Mouse (Mus musculus) myocyte (in vitro differentiated cells): ENCODE measurements around the gene Hint1.

ENCODE experiments used
- CEBPB ChIP-seq: IDR thresholded peaks from 2 replicates; pipeline ENCODE4 v1.6.1; 2011; ENCODE audit warnings: mild to moderate bottlenecking, moderate library complexity; ENCODE audit not compliant: poor library complexity, insufficient read depth, severe bottlenecking
- E2F4 ChIP-seq: IDR thresholded peaks from one replicate; pipeline ENCODE4 v1.6.1; 2011; ENCODE audit warnings: mild to moderate bottlenecking, control low read depth, moderate library complexity; ENCODE audit not compliant: insufficient read depth
- MAX ChIP-seq: IDR thresholded peaks from one replicate; pipeline ENCODE4 v1.6.1; 2011; ENCODE audit warnings: low read depth, mild to moderate bottlenecking, control low read depth
- MYOD1 ChIP-seq, 3 experiments: IDR thresholded peaks; one replicate each; pipeline ENCODE4 v1.6.1; 2011; ENCODE audit warnings: control low read depth in 2 of 3, low read depth in 2 of 3, mild to moderate bottlenecking in 2 of 3, moderate library complexity in 1 of 3; ENCODE audit not compliant: insufficient read length in 2 of 3, control insufficient read depth in 1 of 3
- MYOG ChIP-seq, 3 experiments: IDR thresholded peaks; one replicate each; pipeline ENCODE4 v1.6.1; 2011; ENCODE audit warnings: control low read depth in 2 of 3, low read depth in 2 of 3, mild to moderate bottlenecking in 2 of 3; ENCODE audit not compliant: insufficient read length in 2 of 3, control insufficient read depth in 1 of 3, insufficient read depth in 1 of 3
- POLR2A ChIP-seq: IDR thresholded peaks from one replicate; pipeline ENCODE4 v1.6.1; 2011; ENCODE audit warnings: low read depth, mild to moderate bottlenecking, control low read depth, moderate library complexity; ENCODE audit not compliant: insufficient read length
- POLR2AphosphoS2 ChIP-seq: IDR thresholded peaks from one replicate; pipeline ENCODE4 v1.6.1; 2011; ENCODE audit warnings: low read depth, control low read depth; ENCODE audit not compliant: insufficient read length
- TCF12 ChIP-seq: IDR thresholded peaks from one replicate; pipeline ENCODE4 v1.6.1; 2011; ENCODE audit warnings: mild to moderate bottlenecking, control low read depth; ENCODE audit not compliant: poor library complexity, insufficient read depth, severe bottlenecking
- USF1 ChIP-seq: IDR thresholded peaks from one replicate; pipeline ENCODE4 v1.6.1; 2011; ENCODE audit warnings: low read depth, mild to moderate bottlenecking, control low read depth, moderate library complexity

GRCm38 (mm10) chr11:54902333-54903323 lies 36.4 kb downstream of the Hint1 start, which contains the start of gene Gpx3:
- TF ChIP-seq E2F4 (no peak), POLR2A (no peak), TCF12 (no peak), POLR2AphosphoS2 (no peak), USF1 (no peak), MYOG (IDR thresholded peaks at IDR 0.05; ENCODE audit: control insufficient read depth in 1 of 3, insufficient read depth in 1 of 3, insufficient read length in 2 of 3, low read depth in 2 of 3) (no peak), CEBPB (no peak), MAX (no peak), MYOD1 (IDR thresholded peaks at IDR 0.05; ENCODE audit: control insufficient read depth in 1 of 3, insufficient read length in 2 of 3, low read depth in 2 of 3) (no peak)
